Mouse (Mus musculus): ENCODE measurements around the gene Marveld2. TPM values are rescaled to one million over a fixed set of nuclear protein-coding genes. Genes with fewer than 3 reads are reported as not detected.
A peak's percentile ranks its signal among the peaks of the same experiment; 100 is the strongest.

Marveld2 gene
- polyA plus RNA-seq, 1 experiment from 2014 or later = 3.2 TPM

- Histone ChIP-seq H3K27me3 (replicated peaks; ENCODE audit: control insufficient read depth, insufficient read depth, low read length) (no peaks in the 10 kb centered on the region), H3K9ac (ENCODE audit: low read depth, low read length) (no peak overlapping the region), H3K4me2 (ENCODE audit: low read length) (no peak overlapping the region), H3K9me3 (ENCODE audit: control insufficient read depth, low read length) (no peaks in the 10 kb centered on the region), H3K4me1 (ENCODE audit: control insufficient read depth, insufficient read depth, low read depth, low read length) (no peaks in the 10 kb centered on the region), H3K4me3 (ENCODE audit: low read length) (no peak overlapping the region), H3K27ac (ENCODE audit: low read depth, low read length) (no peak overlapping the region), H3K36me3 (ENCODE audit: control insufficient read depth, insufficient read depth, low read length) (no peaks in the 10 kb centered on the region)
- no peak for ATAC-seq
- WGBS = 45% methylated on average over 6 of the region's 6 CpGs
Observed at GRCm38 (mm10) chr13:100582144-100582543, 34.6 kb downstream of the Marveld2 start.

- no peak for ATAC-seq
- no peaks in the 10 kb centered on the region for H3K36me3 ChIP-seq (ENCODE audit: control insufficient read depth, insufficient read depth, low read length)
- 37% methylated on average over 3 of the region's 3 CpGs for WGBS
- no peak overlapping the region for H3K4me2 ChIP-seq (ENCODE audit: low read length)
- no peaks in the 10 kb centered on the region for H3K27me3 ChIP-seq (replicated peaks; ENCODE audit: control insufficient read depth, insufficient read depth, low read length)
- H3K27ac ChIP-seq (ENCODE audit: low read depth, low read length) = no peak overlapping the region
- no peaks in the 10 kb centered on the region for H3K4me1 ChIP-seq (ENCODE audit: control insufficient read depth, insufficient read depth, low read depth, low read length)
- H3K9me3 ChIP-seq (ENCODE audit: control insufficient read depth, low read length) = no peaks in the 10 kb centered on the region
- H3K4me3 ChIP-seq (ENCODE audit: low read length) = no peak overlapping the region
- H3K9ac ChIP-seq (ENCODE audit: low read depth, low read length) = no peak overlapping the region
Observed at GRCm38 (mm10) chr13:100581701-100582100, 35.1 kb downstream of the Marveld2 start.

- H3K4me3 ChIP-seq (ENCODE audit: low read length) = no peak overlapping the region
- no peaks in the 10 kb centered on the region for H3K36me3 ChIP-seq (ENCODE audit: control insufficient read depth, insufficient read depth, low read length)
- H3K27me3 ChIP-seq (replicated peaks; ENCODE audit: control insufficient read depth, insufficient read depth, low read length) = no peaks in the 10 kb centered on the region
- H3K4me2 ChIP-seq (ENCODE audit: low read length) = no peak overlapping the region
- no peak for ATAC-seq
- no peaks in the 10 kb centered on the region for H3K4me1 ChIP-seq (ENCODE audit: control insufficient read depth, insufficient read depth, low read depth, low read length)
- H3K9ac ChIP-seq (ENCODE audit: low read depth, low read length) = no peak overlapping the region
- no peak overlapping the region for H3K27ac ChIP-seq (ENCODE audit: low read depth, low read length)
- H3K9me3 ChIP-seq (ENCODE audit: control insufficient read depth, low read length) = no peaks in the 10 kb centered on the region
Observed at GRCm38 (mm10) chr13:100579951-100580350, 36.8 kb downstream of the Marveld2 start.

GRCm38 (mm10) chr13:100579220-100579619 is 37.6 kb downstream of the Marveld2 start:
- Histone ChIP-seq H3K4me1 (ENCODE audit: control insufficient read depth, insufficient read depth, low read depth, low read length) (no peaks in the 10 kb centered on the region), H3K4me2 (ENCODE audit: low read length) (no peak overlapping the region), H3K36me3 (ENCODE audit: control insufficient read depth, insufficient read depth, low read length) (no peaks in the 10 kb centered on the region), H3K9ac (ENCODE audit: low read depth, low read length) (no peak overlapping the region), H3K27me3 (replicated peaks; ENCODE audit: control insufficient read depth, insufficient read depth, low read length) (no peaks in the 10 kb centered on the region), H3K27ac (ENCODE audit: low read depth, low read length) (no peak overlapping the region), H3K9me3 (ENCODE audit: control insufficient read depth, low read length) (no peaks in the 10 kb centered on the region), H3K4me3 (ENCODE audit: low read length) (no peak overlapping the region)
- no peak for ATAC-seq
- whole genome bisulfite sequencing = 61% methylated on average over 3 of the region's 3 CpGs

- no peak for ATAC-seq
- no peak overlapping the region for H3K27ac ChIP-seq (ENCODE audit: low read depth, low read length)
- WGBS = 86% methylated on average over 2 of the region's 2 CpGs
- H3K4me3 ChIP-seq (ENCODE audit: low read length) = no peak overlapping the region
- no peaks in the 10 kb centered on the region for H3K4me1 ChIP-seq (ENCODE audit: control insufficient read depth, insufficient read depth, low read depth, low read length)
- H3K27me3 ChIP-seq (replicated peaks; ENCODE audit: control insufficient read depth, insufficient read depth, low read length) = no peaks in the 10 kb centered on the region
- H3K9me3 ChIP-seq (ENCODE audit: control insufficient read depth, low read length) = no peaks in the 10 kb centered on the region
- H3K36me3 ChIP-seq (ENCODE audit: control insufficient read depth, insufficient read depth, low read length) = no peaks in the 10 kb centered on the region
- no peak overlapping the region for H3K9ac ChIP-seq (ENCODE audit: low read depth, low read length)
- no peak overlapping the region for H3K4me2 ChIP-seq (ENCODE audit: low read length)
Observed at GRCm38 (mm10) chr13:100575950-100576349, 40.8 kb downstream of the Marveld2 start.

GRCm38 (mm10) chr13:100570713-100571112 is 46.1 kb downstream of the Marveld2 start:
- H3K9ac ChIP-seq (ENCODE audit: low read depth, low read length) = no peak overlapping the region
- ATAC-seq = no peak
- WGBS = 90% methylated on average over 2 of the region's 2 CpGs
- H3K4me1 ChIP-seq (ENCODE audit: control insufficient read depth, insufficient read depth, low read depth, low read length) = no peaks in the 10 kb centered on the region
- no peaks in the 10 kb centered on the region for H3K36me3 ChIP-seq (ENCODE audit: control insufficient read depth, insufficient read depth, low read length)
- no peaks in the 10 kb centered on the region for H3K27me3 ChIP-seq (replicated peaks; ENCODE audit: control insufficient read depth, insufficient read depth, low read length)
- no peak overlapping the region for H3K4me3 ChIP-seq (ENCODE audit: low read length)
- H3K4me2 ChIP-seq (ENCODE audit: low read length) = no peak overlapping the region
- no peak overlapping the region for H3K27ac ChIP-seq (ENCODE audit: low read depth, low read length)
- no peaks in the 10 kb centered on the region for H3K9me3 ChIP-seq (ENCODE audit: control insufficient read depth, low read length)

- 94% methylated on average over 1 of the region's 1 CpGs for WGBS
- ATAC-seq = no peak
- no peak overlapping the region for H3K4me3 ChIP-seq (ENCODE audit: low read length)
- no peaks in the 10 kb centered on the region for H3K4me1 ChIP-seq (ENCODE audit: control insufficient read depth, insufficient read depth, low read depth, low read length)
- no peaks in the 10 kb centered on the region for H3K27me3 ChIP-seq (replicated peaks; ENCODE audit: control insufficient read depth, insufficient read depth, low read length)
- H3K36me3 ChIP-seq (ENCODE audit: control insufficient read depth, insufficient read depth, low read length) = no peaks in the 10 kb centered on the region
- H3K9me3 ChIP-seq (ENCODE audit: control insufficient read depth, low read length) = no peaks in the 10 kb centered on the region
- H3K4me2 ChIP-seq (ENCODE audit: low read length) = no peak overlapping the region
- no peak overlapping the region for H3K9ac ChIP-seq (ENCODE audit: low read depth, low read length)
- no peak overlapping the region for H3K27ac ChIP-seq (ENCODE audit: low read depth, low read length)
Observed at GRCm38 (mm10) chr13:100568359-100568758, 48.4 kb downstream of the Marveld2 start.

- Histone ChIP-seq H3K27me3 (replicated peaks; ENCODE audit: control insufficient read depth, insufficient read depth, low read length) (0 out of 2 replicates have a peak, but pooled peaks cover 3% of the 10 kb centered on the region), H3K4me3 (ENCODE audit: low read length) (no peak overlapping the region), H3K9ac (ENCODE audit: low read depth, low read length) (no peak overlapping the region), H3K27ac (ENCODE audit: low read depth, low read length) (no peak overlapping the region), H3K36me3 (ENCODE audit: control insufficient read depth, insufficient read depth, low read length) (no peaks in the 10 kb centered on the region), H3K9me3 (ENCODE audit: control insufficient read depth, low read length) (no peaks in the 10 kb centered on the region), H3K4me2 (ENCODE audit: low read length) (no peak overlapping the region), H3K4me1 (ENCODE audit: control insufficient read depth, insufficient read depth, low read depth, low read length) (no peaks in the 10 kb centered on the region)
- WGBS = 77% methylated on average over 9 of the region's 9 CpGs
- no peak for ATAC-seq
Observed at GRCm38 (mm10) chr13:100559449-100559848, 57.3 kb downstream of the Marveld2 start.

GRCm38 (mm10) chr13:100557011-100557410 is 59.8 kb downstream of the Marveld2 start:
- no peak overlapping the region for H3K27ac ChIP-seq (ENCODE audit: low read depth, low read length)
- no peaks in the 10 kb centered on the region for H3K36me3 ChIP-seq (ENCODE audit: control insufficient read depth, insufficient read depth, low read length)
- H3K4me1 ChIP-seq (ENCODE audit: control insufficient read depth, insufficient read depth, low read depth, low read length) = peaks cover 8% of the 10 kb centered on the region

GRCm38 (mm10) chr13:100553042-100553437 is 63.7 kb downstream of the Marveld2 start:
- Histone ChIP-seq H3K4me3 (ENCODE audit: low read length) (peak overlapping the region; percentile 80), H3K9me3 (ENCODE audit: control insufficient read depth, low read length) (no peaks in the 10 kb centered on the region), H3K27me3 (replicated peaks; ENCODE audit: control insufficient read depth, insufficient read depth, low read length) (peaks cover 37% of the 10 kb centered on the region), H3K4me2 (ENCODE audit: low read length) (peak overlapping the region; percentile 99), H3K36me3 (ENCODE audit: control insufficient read depth, insufficient read depth, low read length) (no peaks in the 10 kb centered on the region), H3K4me1 (ENCODE audit: control insufficient read depth, insufficient read depth, low read depth, low read length) (peaks cover 15% of the 10 kb centered on the region), H3K27ac (ENCODE audit: low read depth, low read length) (no peak overlapping the region), H3K9ac (ENCODE audit: low read depth, low read length) (peak overlapping the region; percentile 71)
- ATAC-seq = no peak
- WGBS = 5% methylated on average over 12 of the region's 12 CpGs

More at GRCm38 (mm10) chr13:100557011-100557410, 59.8 kb downstream of the Marveld2 start:
- H3K4me3 ChIP-seq (ENCODE audit: low read length) = no peak overlapping the region
- no peak for ATAC-seq
- H3K9me3 ChIP-seq (ENCODE audit: control insufficient read depth, low read length) = no peaks in the 10 kb centered on the region
- H3K27me3 ChIP-seq (replicated peaks; ENCODE audit: control insufficient read depth, insufficient read depth, low read length) = peaks cover 14% of the 10 kb centered on the region
- H3K9ac ChIP-seq (ENCODE audit: low read depth, low read length) = no peak overlapping the region
- WGBS = 74% methylated on average over 4 of the region's 4 CpGs
- H3K4me2 ChIP-seq (ENCODE audit: low read length) = no peak overlapping the region
